Mouse (Mus musculus) forebrain, embryonic 11.5 days (tissue): ENCODE measurements around the gene Ccr3. TPM values are rescaled to one million over a fixed set of nuclear protein-coding genes. Genes with fewer than 3 reads are reported as not detected.
"Not testable (repeated sequence)": the region's sequence is repeated elsewhere in the genome, so short reads cannot be mapped to it uniquely, and the experiment has no call there.

ENCODE experiments used
- ATAC-seq: fragments of 200-750 bp; cut with Nextera tagmentation; replicated peaks from 2 replicates; pipeline ENCODE4 v1.8.0; 2017; ENCODE audit warnings: moderate TSS enrichment; ENCODE audit not compliant: low FRiP score
- DNase-seq: peaks from one replicate; pipeline ENCODE4 v3.0.0-alpha.2; 2017; ENCODE audit warnings: low spot score
- H3K27ac ChIP-seq: fragments of 300-500 bp; sonication (generic); 2 replicates; pipeline ENCODE4 v1.5.1; 2014; ENCODE audit warnings: low read depth, low read length
- H3K27me3 ChIP-seq: fragments of 300-500 bp; sonication (generic); 2 replicates; pipeline ENCODE4 v1.6.1; 2014; ENCODE audit warnings: mild to moderate bottlenecking, low read length, mixed read lengths; ENCODE audit not compliant: control insufficient read depth, insufficient read depth
- H3K36me3 ChIP-seq: fragments of 300-500 bp; sonication (generic); 2 replicates; pipeline ENCODE4 v1.6.1; 2014; ENCODE audit warnings: mild to moderate bottlenecking, low read length, moderate library complexity, mixed read lengths; ENCODE audit not compliant: control insufficient read depth, insufficient read depth
- H3K4me1 ChIP-seq: fragments of 300-500 bp; sonication (generic); replicated peaks from 2 replicates; pipeline ENCODE4 v1.6.1; 2014; ENCODE audit warnings: low read length, mixed read lengths; ENCODE audit not compliant: control insufficient read depth, insufficient read depth
- H3K4me2 ChIP-seq: fragments of 300-500 bp; sonication (generic); 2 replicates; pipeline ENCODE4 v1.6.1; 2014; ENCODE audit warnings: low read depth, mild to moderate bottlenecking, low read length, moderate library complexity, mixed read lengths; ENCODE audit not compliant: severe bottlenecking
- H3K4me3 ChIP-seq: fragments of 300-500 bp; sonication (generic); 2 replicates; pipeline ENCODE4 v1.5.1; 2014; ENCODE audit warnings: low read depth, low read length
- H3K9ac ChIP-seq: fragments of 300-500 bp; sonication (generic); 2 replicates; pipeline ENCODE4 v1.6.1; 2014; ENCODE audit warnings: low read length
- H3K9me3 ChIP-seq: fragments of 300-500 bp; sonication (generic); 2 replicates; pipeline ENCODE4 v1.6.1; 2016; ENCODE audit warnings: low read length, mixed read lengths; ENCODE audit not compliant: control insufficient read depth
- WGBS: fragments of 180-500 bp; shearing (Covaris S2); extraction: QIAGEN DNeasy Blood & Tissue Kit; methylation state at CpG from one replicate; pipeline ENCODE4 v1.1.7; 2014; 5-methylcytosine and 5-hydroxymethylcytosine counted together
- polyA plus RNA-seq: library from polyadenylated mRNA; unstranded; fragments of >200 nt; fragmentation: Nextera tagmentation; extraction: Ambion mirVana; gene quantifications from 2 replicates; pipeline ENCODE4 v1.2.1, GENCODE M21; 2014

Gene Ccr3
- polyA plus RNA-seq, 1 experiment from 2014 or later: not detected

- H3K4me3 ChIP-seq, H3K27ac ChIP-seq, H3K4me2 ChIP-seq, H3K9me3 ChIP-seq, DNase-seq, ATAC-seq, H3K9ac ChIP-seq, H3K36me3 ChIP-seq, H3K4me1 ChIP-seq, H3K27me3 ChIP-seq: not testable (repeated sequence)
- 62% methylated on average over 3 of the region's 3 CpGs for whole genome bisulfite sequencing
These were observed 40.0 kb downstream of the Ccr3 start for GRCm38 (mm10) chr9:124061474-124062432.

- ATAC-seq: no peak
- no peaks in the 10 kb centered on the region for H3K27me3 ChIP-seq
- no peak for DNase-seq
- no peaks in the 10 kb centered on the region for H3K4me1 ChIP-seq
- H3K27ac ChIP-seq: no peak overlapping the region
- H3K4me3 ChIP-seq: no peak overlapping the region
- no peak overlapping the region for H3K9ac ChIP-seq
- no peaks in the 10 kb centered on the region for H3K9me3 ChIP-seq
- no peaks in the 10 kb centered on the region for H3K36me3 ChIP-seq
- no peak overlapping the region for H3K4me2 ChIP-seq
These were observed 44.9 kb downstream of the Ccr3 start for GRCm38 (mm10) chr9:124066572-124067103.

- Histone ChIP-seq H3K4me3 (no peak overlapping the region), H3K4me2 (no peak overlapping the region), H3K27me3 (no peaks in the 10 kb centered on the region), H3K36me3 (no peaks in the 10 kb centered on the region), H3K4me1 (no peaks in the 10 kb centered on the region), H3K9me3 (no peaks in the 10 kb centered on the region), H3K9ac (no peak overlapping the region), H3K27ac (no peak overlapping the region)
- no peak for DNase-seq
- ATAC-seq: no peak
- 66% methylated on average over 2 of the region's 2 CpGs for WGBS
These were observed 46.6 kb downstream of the Ccr3 start for GRCm38 (mm10) chr9:124068098-124069058.

GRCm38 (mm10) chr9:124071506-124071905 is 49.7 kb downstream of the Ccr3 start:
- no peaks in the 10 kb centered on the region for H3K4me1 ChIP-seq
- H3K27me3 ChIP-seq: no peaks in the 10 kb centered on the region
- WGBS: 79% methylated on average over 1 of the region's 1 CpGs
- H3K36me3 ChIP-seq: no peaks in the 10 kb centered on the region
- no peak overlapping the region for H3K27ac ChIP-seq
- ATAC-seq: no peak
- no peak overlapping the region for H3K4me3 ChIP-seq
- no peaks in the 10 kb centered on the region for H3K9me3 ChIP-seq
- DNase-seq: no peak
- H3K4me2 ChIP-seq: no peak overlapping the region
- H3K9ac ChIP-seq: no peak overlapping the region

- Histone ChIP-seq H3K4me1 (no peaks in the 10 kb centered on the region), H3K27ac (no peak overlapping the region), H3K4me2 (no peak overlapping the region), H3K27me3 (no peaks in the 10 kb centered on the region), H3K9me3 (no peaks in the 10 kb centered on the region), H3K4me3 (no peak overlapping the region), H3K9ac (no peak overlapping the region), H3K36me3 (no peaks in the 10 kb centered on the region)
- WGBS: 63% methylated on average over 4 of the region's 4 CpGs
- ATAC-seq: no peak
- DNase-seq: no peak
These were observed 58.0 kb downstream of the Ccr3 start for GRCm38 (mm10) chr9:124079803-124080202.

- not testable (repeated sequence) for H3K4me1 ChIP-seq, H3K27me3 ChIP-seq, H3K9ac ChIP-seq, H3K27ac ChIP-seq, H3K4me3 ChIP-seq, DNase-seq, H3K9me3 ChIP-seq, ATAC-seq, H3K4me2 ChIP-seq, H3K36me3 ChIP-seq
- 92% methylated on average over 12 of the region's 13 CpGs for WGBS
These were observed 58.7 kb downstream of the Ccr3 start for GRCm38 (mm10) chr9:124080471-124080870.

Other genes with a start within 250 kb of the Ccr3 start
- 0.09 and 0.19 TPM in 2 replicates for gene Cxcr6, start 215.5 kb upstream of the Ccr3 start, polyA plus RNA-seq
- 8.9 and 11.0 TPM in 2 replicates for gene Fyco1, start 170.1 kb upstream of the Ccr3 start, polyA plus RNA-seq
- 0.04 and 0.08 TPM in 2 replicates for gene Xcr1, start 159.9 kb upstream of the Ccr3 start, polyA plus RNA-seq
- 0.60 TPM in 2 replicates for gene Ccr1, start 53.3 kb upstream of the Ccr3 start, polyA plus RNA-seq
- gene Ccr1l1, start 43.6 kb upstream of the Ccr3 start, polyA plus RNA-seq: not detected in 2 replicates
- gene Ccr2, start 80.0 kb downstream of the Ccr3 start, polyA plus RNA-seq: 0.11 and 0.21 TPM in 2 replicates
- gene Ccr5, start 99.6 kb downstream of the Ccr3 start, polyA plus RNA-seq: 0.12 and 0.55 TPM in 2 replicates